Mouse (Mus musculus) intestine, embryonic 15.5 days (tissue): ENCODE measurements around the gene Snapc4. TPM values are rescaled to one million over a fixed set of nuclear protein-coding genes. Genes with fewer than 3 reads are reported as not detected.

Experiments used
- ATAC-seq: fragments of 200-750 bp; cut with Nextera tagmentation; 2 replicates; pipeline ENCODE4 v1.8.0; 2017; ENCODE audit warnings: moderate TSS enrichment, moderate library complexity
- H3K27ac ChIP-seq: fragments of 300-500 bp; sonication (generic); 2 replicates; pipeline ENCODE4 v1.5.1; 2015; ENCODE audit warnings: mild to moderate bottlenecking, inconsistent platforms
- H3K27me3 ChIP-seq: fragments of 300-500 bp; sonication (generic); replicated peaks from 2 replicates; pipeline ENCODE4 v1.6.1; 2015; ENCODE audit warnings: inconsistent platforms
- H3K36me3 ChIP-seq: fragments of 300-500 bp; sonication (generic); 2 replicates; pipeline ENCODE4 v1.6.1; 2015; ENCODE audit warnings: inconsistent platforms
- H3K4me1 ChIP-seq: fragments of 300-500 bp; sonication (generic); replicated peaks from 2 replicates; pipeline ENCODE4 v1.6.1; 2015; ENCODE audit warnings: inconsistent platforms
- H3K4me2 ChIP-seq: fragments of 300-500 bp; sonication (generic); replicated peaks from 2 replicates; pipeline ENCODE4 v1.6.1; 2015; ENCODE audit warnings: mild to moderate bottlenecking, inconsistent platforms
- H3K4me3 ChIP-seq: fragments of 300-500 bp; sonication (generic); replicated peaks from 2 replicates; pipeline ENCODE4 v1.5.1; 2015; ENCODE audit warnings: inconsistent platforms
- H3K9ac ChIP-seq: fragments of 300-500 bp; sonication (generic); 2 replicates; pipeline ENCODE4 v1.6.1; 2015; ENCODE audit warnings: inconsistent platforms
- H3K9me3 ChIP-seq: fragments of 300-500 bp; sonication (generic); 2 replicates; pipeline ENCODE4 v1.6.1; 2016; ENCODE audit warnings: inconsistent platforms
- WGBS: fragments of 180-500 bp; shearing (Covaris S2); methylation state at CpG from one replicate; pipeline ENCODE4 v1.1.7; 2015; 5-methylcytosine and 5-hydroxymethylcytosine counted together
- polyA plus RNA-seq: library from polyadenylated mRNA; unstranded; fragments of >200 nt; fragmentation: Nextera tagmentation; extraction: Ambion mirVana; gene quantifications from 2 replicates; pipeline ENCODE4 v1.2.1, GENCODE M21; 2015

Gene Snapc4
- polyA plus RNA-seq, 1 experiment from 2014 or later = 19.7 TPM

DNA sequence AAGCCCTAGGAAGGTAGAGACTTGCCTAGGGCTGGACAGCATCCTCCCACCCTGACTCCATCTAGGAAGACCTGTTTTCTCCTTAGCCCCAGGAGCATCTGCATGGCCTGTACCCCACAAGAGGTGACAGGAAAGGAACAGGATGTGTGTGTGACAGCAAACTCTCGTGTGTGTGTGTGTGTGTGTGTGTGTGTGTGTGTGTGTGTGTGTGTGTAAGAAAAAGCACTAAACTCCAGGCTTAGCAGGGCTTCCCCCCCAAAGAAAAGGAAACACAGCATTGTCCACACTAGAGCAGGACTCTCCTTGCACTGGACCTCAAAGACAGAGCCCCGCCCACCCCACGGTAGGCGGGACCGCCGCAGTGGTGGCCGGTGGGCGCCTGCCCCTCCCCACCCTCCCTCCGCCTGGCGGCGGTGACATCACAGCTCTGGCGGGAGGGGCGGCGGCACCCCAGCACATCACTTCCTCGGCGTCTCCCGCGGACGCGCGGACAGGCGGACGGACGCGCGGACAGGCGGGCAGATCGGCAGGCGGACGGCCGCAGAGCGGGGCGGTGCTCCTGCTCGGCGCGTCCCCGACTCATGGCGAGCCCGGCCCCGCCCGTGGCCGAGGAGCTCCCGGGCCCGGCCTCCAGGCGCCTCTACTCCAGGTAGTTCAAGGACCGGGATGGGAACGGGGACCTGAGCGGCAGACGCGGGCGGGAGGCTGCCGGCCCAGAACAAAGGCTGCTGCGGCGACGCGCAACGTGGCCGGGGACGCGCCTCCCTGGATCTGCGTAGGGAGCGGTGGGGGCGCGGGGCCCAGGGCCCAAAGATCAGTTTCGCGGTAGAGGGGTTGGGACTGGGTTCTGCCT, 65.2 kb downstream of the Snapc4 start, which contains the start of gene Gpsm1:
Gpsm1 (plus strand) TSS at position 444 of the 853 bp plus-strand sequence.
- Histone ChIP-seq H3K27ac (peak within 1 kb of the TSS; percentile 92), H3K36me3 (no peaks in the 10 kb centered on the region), H3K4me1 (peaks cover 37% of the 10 kb centered on the region), H3K4me3 (peak within 1 kb of the TSS; percentile 74), H3K4me2 (peak within 1 kb of the TSS; percentile 77), H3K27me3 (no peaks in the 10 kb centered on the region), H3K9ac (peak within 1 kb of the TSS; percentile 92), H3K9me3 (no peaks in the 10 kb centered on the region)
- under 1% methylated on average over 60 of the region's 66 CpGs for WGBS
- peak; percentile 90 for ATAC-seq

DNA sequence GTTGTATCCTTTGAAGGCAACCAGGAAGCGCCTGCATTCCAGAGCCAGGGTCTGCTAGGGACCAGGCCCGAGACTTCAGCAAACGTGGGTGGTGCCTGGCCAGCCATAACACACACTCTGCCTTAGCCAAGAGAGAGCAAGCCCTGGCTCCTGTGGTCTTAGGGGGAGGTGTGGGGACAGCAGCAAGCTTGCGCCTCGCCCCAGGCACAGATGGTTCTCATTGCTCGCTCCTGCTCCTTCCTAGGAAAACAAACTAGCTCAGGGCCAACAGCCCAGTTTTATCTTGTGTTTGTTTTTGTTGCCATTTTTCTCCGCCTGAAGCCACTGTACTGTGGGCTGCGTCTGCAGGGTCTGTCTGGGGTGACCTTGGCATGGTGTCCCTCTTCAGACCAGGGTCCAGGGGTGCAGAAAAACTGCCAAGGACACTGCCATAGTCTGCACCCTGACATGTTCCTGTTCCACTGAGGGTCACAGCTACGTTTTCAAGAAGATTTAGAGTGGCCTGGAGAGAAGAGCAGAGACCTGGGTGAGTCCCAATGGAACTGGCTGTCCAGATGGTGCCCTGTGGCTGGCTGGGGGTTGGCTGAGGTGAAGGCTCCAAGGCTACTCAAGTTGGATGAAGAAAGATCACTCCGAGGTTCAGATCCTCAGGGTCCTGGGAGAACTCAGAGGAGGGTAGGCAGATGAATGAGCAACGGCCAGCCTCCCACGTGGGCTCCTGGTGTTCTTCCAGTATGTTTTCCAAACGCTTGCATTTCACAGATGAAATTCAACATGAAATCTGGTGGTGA, 66.0 kb downstream of the Snapc4 start:
- Histone ChIP-seq H3K27me3 (no peaks in the 10 kb centered on the region), H3K9me3 (no peaks in the 10 kb centered on the region), H3K4me1 (peaks cover 42% of the 10 kb centered on the region), H3K36me3 (no peaks in the 10 kb centered on the region), H3K4me3 (peak overlapping the region; percentile 74), H3K4me2 (peak overlapping the region; percentile 77), H3K27ac (peak overlapping the region; percentile 92), H3K9ac (0 out of 2 replicates have a peak overlapping the region, but pooled peaks have one; percentile 92)
- no peak for ATAC-seq
- 43% methylated on average over 13 of the region's 13 CpGs for WGBS

DNA sequence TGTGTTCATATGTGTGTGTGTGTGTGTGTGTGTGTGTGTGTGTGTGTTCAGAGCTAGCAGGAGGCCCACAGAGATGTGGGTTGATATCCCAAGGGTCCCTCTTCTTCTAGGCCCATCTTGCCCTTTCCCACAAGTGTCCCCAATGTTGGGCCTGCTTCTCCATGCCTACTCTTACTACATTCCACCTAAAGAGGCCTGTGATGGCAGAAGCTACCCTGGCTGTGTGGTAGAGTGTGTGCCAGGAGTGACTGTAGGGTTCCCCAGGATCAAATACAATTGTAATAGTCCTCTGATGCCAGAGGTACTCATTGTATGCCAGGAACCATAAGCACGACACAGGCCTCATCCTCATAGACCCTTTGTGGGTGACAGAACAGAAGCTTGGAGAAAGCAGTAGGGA, 67.1 kb downstream of the Snapc4 start:
- Histone ChIP-seq H3K4me2 (no peak overlapping the region), H3K9me3 (no peaks in the 10 kb centered on the region), H3K4me3 (no peak overlapping the region), H3K36me3 (no peaks in the 10 kb centered on the region), H3K27me3 (no peaks in the 10 kb centered on the region), H3K4me1 (peaks cover 46% of the 10 kb centered on the region), H3K27ac (no peak overlapping the region), H3K9ac (no peak overlapping the region)
- WGBS = 84% methylated on average over 1 of the region's 1 CpGs
- ATAC-seq = no peak

DNA sequence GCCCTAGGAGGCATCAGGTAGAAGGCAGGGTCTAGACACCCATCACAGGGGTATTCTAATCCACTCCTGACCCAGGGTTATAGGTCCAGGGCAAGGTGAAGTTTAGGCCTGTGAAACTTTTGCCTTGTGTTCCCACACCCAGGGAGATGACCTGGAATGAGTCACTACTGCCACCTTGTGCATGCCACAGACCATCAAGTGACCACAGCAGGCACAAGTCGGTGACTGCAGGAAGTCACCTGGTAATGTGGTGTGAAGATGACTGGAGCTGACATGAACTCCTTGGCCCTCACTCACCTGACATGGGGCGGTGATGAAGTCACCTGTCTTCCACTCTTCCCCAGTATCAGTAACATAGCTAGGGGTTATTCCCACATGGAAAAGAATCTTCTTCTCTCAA, 67.6 kb downstream of the Snapc4 start:
- Histone ChIP-seq H3K9ac (no peak overlapping the region), H3K4me2 (no peak overlapping the region), H3K27me3 (no peaks in the 10 kb centered on the region), H3K27ac (no peak overlapping the region), H3K4me3 (no peak overlapping the region), H3K9me3 (no peaks in the 10 kb centered on the region), H3K4me1 (peaks cover 43% of the 10 kb centered on the region), H3K36me3 (no peaks in the 10 kb centered on the region)
- WGBS = 62% methylated on average over 2 of the region's 2 CpGs
- no peak for ATAC-seq

Other genes starting within 250 kb of the Snapc4 start
- not detected in 2 replicates for gene Lhx3, start 172.4 kb downstream of the Snapc4 start, polyA plus RNA-seq
- 23.2 and 26.9 TPM in 2 replicates for gene Qsox2, start 143.1 kb downstream of the Snapc4 start, polyA plus RNA-seq
- gene Ccdc187, start 86.1 kb downstream of the Snapc4 start, polyA plus RNA-seq = 0.36 and 0.37 TPM in 2 replicates
- gene Gpsm1, start 65.1 kb downstream of the Snapc4 start, polyA plus RNA-seq = 26.7 and 26.8 TPM in 2 replicates
- 23.6 and 24.7 TPM in 2 replicates for gene Dnlz, start 28.5 kb downstream of the Snapc4 start, polyA plus RNA-seq
- gene Card9, start 19.7 kb downstream of the Snapc4 start, polyA plus RNA-seq = 0.79 and 0.91 TPM in 2 replicates
- gene Entr1, start 8.7 kb upstream of the Snapc4 start, polyA plus RNA-seq = 88.2 and 90.6 TPM in 2 replicates
- gene Pmpca, start 8.7 kb upstream of the Snapc4 start, polyA plus RNA-seq = 101 and 105 TPM in 2 replicates
- gene Inpp5e, start 28.6 kb upstream of the Snapc4 start, polyA plus RNA-seq = 14.6 and 17.1 TPM in 2 replicates
- 20.2 and 24.7 TPM in 2 replicates for gene Sec16a, start 64.6 kb upstream of the Snapc4 start, polyA plus RNA-seq
- 11.3 and 12.2 TPM in 2 replicates for gene Notch1, start 136.0 kb upstream of the Snapc4 start, polyA plus RNA-seq
- 113 and 124 TPM in 2 replicates for gene Egfl7, start 199.4 kb upstream of the Snapc4 start, polyA plus RNA-seq
- not detected in 2 replicates for gene Gm20532, start 206.0 kb upstream of the Snapc4 start, polyA plus RNA-seq
- gene Agpat2, start 223.8 kb upstream of the Snapc4 start, polyA plus RNA-seq = 79.9 and 90.3 TPM in 2 replicates
- 31.1 and 32.6 TPM in 2 replicates for gene Fam69b, start 247.8 kb upstream of the Snapc4 start, polyA plus RNA-seq